ENCODE assay signal across 32 mouse cellular contexts in the genomic region with DNA sequence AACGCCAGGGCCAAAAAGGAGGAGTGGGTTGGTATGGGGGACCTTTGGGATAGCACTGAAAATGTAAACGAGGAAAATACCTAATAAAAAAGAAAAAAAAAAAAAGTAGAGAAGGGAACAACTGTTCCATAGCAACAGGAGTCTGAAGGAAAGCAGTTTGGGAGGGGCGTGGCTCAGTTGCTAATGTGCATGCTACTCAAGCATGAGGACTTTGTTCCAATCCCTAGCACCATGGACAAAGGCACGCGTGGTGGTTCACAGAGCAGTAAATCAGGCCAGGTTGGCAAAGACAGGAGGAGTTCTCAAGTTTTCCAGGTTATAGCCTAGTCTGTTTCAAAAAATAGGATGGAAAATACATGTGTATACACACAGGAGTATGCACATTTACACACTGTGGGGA. TPM values are rescaled to one million over a fixed set of nuclear protein-coding genes. Genes with fewer than 3 reads are reported as not detected.
DNase-seq lines count a peak whose midpoint lies in the region; ATAC-seq and TF ChIP-seq lines count a peak whose summit lies in the region.
"Had no signal": no experiment of that assay in that cellular context is flagged by ENCODE, and none has a peak within 500 bp of the region (broad histone marks: within the 10 kb centered on the region; RNA-seq: fewer than 3 reads in every experiment).

No protein-coding gene starts in this region.

- H3K36me3 ChIP-seq in kidney, postnatal 0 days (ENCODE audit: insufficient read depth, low read length), result no peaks in the 10 kb centered on the region
- H3K36me3 ChIP-seq in ES-E14 (ENCODE audit: control insufficient read depth, insufficient read depth, low read length, poor library complexity, severe bottlenecking), result no peaks in the 10 kb centered on the region
- H3K36me3 ChIP-seq: embryonic facial prominence, embryonic 12.5 days; forebrain, embryonic 12.5 days; heart, embryonic 15.5 days; hindbrain, embryonic 15.5 days; limb, embryonic 13.5 days; liver, embryonic 12.5 days; midbrain, embryonic 12.5 days; neural tube, embryonic 12.5 days had no signal

- no peak overlapping the region for H3K4me2 ChIP-seq in kidney, postnatal 0 days (ENCODE audit: low read length)
- H3K4me2 ChIP-seq: embryonic facial prominence, embryonic 12.5 days; forebrain, embryonic 12.5 days; heart, embryonic 15.5 days; hindbrain, embryonic 15.5 days; limb, embryonic 13.5 days; liver, embryonic 12.5 days; midbrain, embryonic 12.5 days; neural tube, embryonic 12.5 days had no signal

- DNase-seq in embryo, embryonic 10 days (ENCODE audit: low spot score), result peak; percentile 32
- no peak for DNase-seq in embryo, embryonic 9.5 days (ENCODE audit: extremely low spot score)
- DNase-seq in kidney, postnatal 0 days (ENCODE audit: low spot score), result peak; percentile 20
- no peak for DNase-seq in kidney, adult 18-20 months
- DNase-seq in ES-E14 (ENCODE audit: low read depth, low spot score), result no peak
- peak; percentile 11 for DNase-seq in embryo, embryonic 11 days
- no peak for DNase-seq in layer of hippocampus, adult 2 months (ENCODE audit: low spot score in 2 of 2)
- no peak for DNase-seq in right cerebral cortex, postnatal 10 days (ENCODE audit: low spot score in 2 of 2)
- DNase-seq: adrenal gland, postnatal 14 days; cerebellum, adult 8-10 months; cerebellum, postnatal 36 days; heart, postnatal 36 days; layer of hippocampus, adult 9-11 months; lung, adult 18-20 months; lung, postnatal 10 days; thymus, postnatal 25 days had no signal

- no peaks in the 10 kb centered on the region for H3K27me3 ChIP-seq in kidney, postnatal 0 days (ENCODE audit: insufficient read depth, low read length)
- H3K27me3 ChIP-seq: embryonic facial prominence, embryonic 12.5 days; forebrain, embryonic 12.5 days; heart, embryonic 15.5 days; hindbrain, embryonic 15.5 days; limb, embryonic 13.5 days; liver, embryonic 12.5 days; midbrain, embryonic 12.5 days; neural tube, embryonic 12.5 days had no signal

- no peak overlapping the region for H3K4me3 ChIP-seq in kidney, postnatal 0 days (replicated peaks; ENCODE audit: low read depth, low read length)
- H3K4me3 ChIP-seq in ES-E14 (ENCODE audit: insufficient read depth in 1 of 2, low read depth in 1 of 2, low read length in 2 of 2, poor library complexity in 1 of 2, severe bottlenecking in 1 of 2), result no peak overlapping the region
- no peak overlapping the region for H3K4me3 ChIP-seq in layer of hippocampus, adult 2 months
- H3K4me3 ChIP-seq: embryonic facial prominence, embryonic 12.5 days; erythroblast, embryonic 14.5 days; forebrain, embryonic 12.5 days; heart, embryonic 15.5 days; hindbrain, embryonic 15.5 days; limb, embryonic 13.5 days; liver, embryonic 12.5 days; midbrain, embryonic 12.5 days; neural tube, embryonic 12.5 days had no signal

- H3K9me3 ChIP-seq in kidney, postnatal 0 days (replicated peaks; ENCODE audit: low read length), result no peaks in the 10 kb centered on the region
- H3K9me3 ChIP-seq in ES-E14 (ENCODE audit: control insufficient read depth, insufficient read depth, low read depth, low read length), result no peaks in the 10 kb centered on the region
- H3K9me3 ChIP-seq: embryonic facial prominence, embryonic 12.5 days; forebrain, embryonic 12.5 days; heart, embryonic 15.5 days; hindbrain, embryonic 15.5 days; limb, embryonic 13.5 days; liver, embryonic 12.5 days; neural tube, embryonic 12.5 days had no signal

- H3K4me1 ChIP-seq in kidney, postnatal 0 days (replicated peaks; ENCODE audit: insufficient read depth, low read length), result no peaks in the 10 kb centered on the region
- peaks cover 0 to 4% of the 10 kb centered on the region in 2 experiments; a peak in 1 of 4 replicates for H3K4me1 ChIP-seq in ES-E14 (ENCODE audit: control insufficient read depth in 2 of 2, insufficient read depth in 2 of 2, low read length in 2 of 2, poor library complexity in 1 of 2)
- H3K4me1 ChIP-seq: embryonic facial prominence, embryonic 12.5 days; forebrain, embryonic 12.5 days; hindbrain, embryonic 15.5 days; limb, embryonic 13.5 days; liver, embryonic 12.5 days; midbrain, embryonic 12.5 days; neural tube, embryonic 12.5 days had no signal

- in situ Hi-C loops in ES-E14 (cut with MboI; ENCODE audit: low sequenced_read_pairs in 2 of 2, unreplicated experiment in 2 of 2), result no loop called here

- H3K9ac ChIP-seq in kidney, postnatal 0 days (ENCODE audit: low read depth, low read length), result no peak overlapping the region
- no peak overlapping the region for H3K9ac ChIP-seq in ES-E14 (ENCODE audit: insufficient read depth, low read depth, low read length, poor library complexity, severe bottlenecking)
- H3K9ac ChIP-seq: embryonic facial prominence, embryonic 12.5 days; forebrain, embryonic 12.5 days; heart, embryonic 15.5 days; hindbrain, embryonic 15.5 days; limb, embryonic 13.5 days; liver, embryonic 12.5 days; midbrain, embryonic 12.5 days; neural tube, embryonic 12.5 days had no signal

- TF ChIP-seq CTCF in kidney, postnatal 0 days (IDR thresholded peaks at IDR 0.05; ENCODE audit: low read depth), result no peak
- TF ChIP-seq CTCF in layer of hippocampus, adult 2 months (conservative IDR thresholded peaks at IDR 0.05), result no peak

- WGBS in kidney, postnatal 0 days, result 62% methylated on average over 5 of the region's 5 CpGs

- no peak for ATAC-seq in kidney, postnatal 0 days (replicated peaks; ENCODE audit: low FRiP score, low read depth)
- ATAC-seq: liver, embryonic 12.5 days had no signal

- no peak overlapping the region for H3K27ac ChIP-seq in kidney, postnatal 0 days
- H3K27ac ChIP-seq in ES-E14 (ENCODE audit: insufficient read depth, low read depth, low read length, poor library complexity, severe bottlenecking), result no peak overlapping the region
- H3K27ac ChIP-seq in layer of hippocampus, adult 2 months, result no peak overlapping the region
- H3K27ac ChIP-seq: embryonic facial prominence, embryonic 12.5 days; forebrain, embryonic 12.5 days; heart, embryonic 15.5 days; hindbrain, embryonic 15.5 days; limb, embryonic 13.5 days; liver, embryonic 12.5 days; midbrain, embryonic 12.5 days; neural tube, embryonic 12.5 days had no signal

TF ChIP-seq in ES-E14, 5 proteins besides CTCF, POLR2A, EP300 and RAD21:
- TF ChIP-seq ZNF384 (IDR thresholded peaks at IDR 0.05; ENCODE audit: low read depth, low read length), result 0 out of 2 replicates have a peak, but pooled peaks have one; percentile 30
- TF ChIP-seq CHD2 (IDR thresholded peaks at IDR 0.05; ENCODE audit: low read depth, low read length), result no peak
TF ChIP-seq in ES-E14: peak in this region for 1.

RNA-seq across cellular contexts. Expression of a gene that starts 14.0 kb away (rescaled TPM):
- polyA plus RNA-seq in kidney, postnatal 0 days (2015; fragmentation: Nextera tagmentation; extraction: Ambion mirVana), result not detected in 2 replicates
- not detected in 2 replicates for total RNA-seq in ES-E14 (2012; rRNA removed)
- not detected for total RNA-seq in layer of hippocampus, adult 2 months (2021)
- total RNA-seq: adrenal gland, postnatal 14 days; gastrocnemius, postnatal 4 days; heart, adult 8-10 months; heart, postnatal 36 days; left cerebral cortex, adult 18-20 months; left cerebral cortex, postnatal 25 days had no signal
- polyA plus RNA-seq: embryonic facial prominence, embryonic 12.5 days; erythroblast, embryonic 14.5 days; forebrain, embryonic 12.5 days; heart, embryonic 15.5 days; hindbrain, embryonic 15.5 days; kidney, embryonic 14.5 days; limb, embryonic 13.5 days; liver, embryonic 12.5 days; midbrain, embryonic 12.5 days; neural tube, embryonic 12.5 days; stomach, embryonic 14.5 days had no signal

RNA-seq across cellular contexts. Expression of a gene that starts 47.0 kb away (rescaled TPM):
- 1.8 TPM in 2 replicates for polyA plus RNA-seq in kidney, postnatal 0 days (2015; fragmentation: Nextera tagmentation; extraction: Ambion mirVana)
- 63.4 and 67.2 TPM in 2 replicates for total RNA-seq in ES-E14 (2012; rRNA removed)
- 10 to 100 TPM; 39.6 TPM for total RNA-seq in layer of hippocampus, adult 2 months (2021)
- total RNA-seq: gastrocnemius, postnatal 4 days had no signal
- polyA plus RNA-seq: spleen, adult 2 months had no signal

Comparison
In these comparisons a context has a peak if more than half of its experiments do, and no peak if none do; other contexts are left out.
1. DNase-seq: peak in embryo, embryonic 10 days (single experiment), kidney, postnatal 0 days (single experiment) and embryo, embryonic 11 days (single experiment); none in embryo, embryonic 9.5 days (single experiment), kidney, adult 18-20 months (single experiment), ES-E14 (single experiment), layer of hippocampus, adult 2 months (0 of 2) and right cerebral cortex, postnatal 10 days (0 of 2).